Mouse (Mus musculus): ENCODE measurements at regions not wholly inside any gene's neighbourhood (a gene's known extent, or its start where the extent isn't known, plus 50 kb on each side); places are given as distances from the start of the nearest gene placed in this dataset.

DNA sequence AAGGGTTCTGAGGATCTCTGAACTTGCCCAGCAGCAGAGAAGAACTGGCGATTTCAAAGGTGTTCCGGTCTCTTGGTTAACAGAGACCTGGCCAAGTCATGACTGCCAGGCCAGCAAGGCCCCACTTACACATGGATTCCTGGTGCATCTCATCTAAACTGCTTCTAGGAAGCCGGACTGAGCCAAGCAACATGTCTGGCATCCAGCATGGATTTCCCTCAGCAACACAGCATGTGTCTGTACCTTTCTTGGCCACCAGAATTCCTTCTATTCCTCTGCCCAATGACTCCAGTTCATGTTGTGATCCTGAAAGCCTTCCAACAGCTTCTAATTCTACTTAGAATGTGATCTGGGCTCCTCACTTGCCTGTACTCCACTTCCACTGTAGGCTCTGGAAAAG lies 50.0 kb upstream of the Cdon start:
- Histone ChIP-seq H3K36me3 (replicated peaks; ENCODE audit: control insufficient read depth, insufficient read depth, low read depth) (no peaks in the 10 kb centered on the region), H3K4me3 (ENCODE audit: insufficient read depth in 1 of 2, low read depth in 2 of 2, low read length in 2 of 2) (no peak overlapping the region), H3K27me3 (ENCODE audit: control insufficient read depth, insufficient read depth, low read length) (no peaks in the 10 kb centered on the region), H3K4me1 (replicated peaks; ENCODE audit: control insufficient read depth in 2 of 2, insufficient read depth in 2 of 2, low read length in 1 of 2) (no peaks in the 10 kb centered on the region), H3K27ac (no peak overlapping the region), H3K9ac (replicated peaks) (no peak overlapping the region), H3K4me2 (ENCODE audit: low read depth) (no peak overlapping the region), H3K9me3 (ENCODE audit: control insufficient read depth, low read length) (no peaks in the 10 kb centered on the region)
- ATAC-seq (ENCODE audit: insufficient read depth) (no peak), DNase-seq (ENCODE audit: low read depth in 3 of 3, low spot score in 3 of 3) (no peak)
- no peak for TF ChIP-seq CTCF (IDR thresholded peaks at IDR 0.05; ENCODE audit: low read depth)
- no peak for TF ChIP-seq EP300 (IDR thresholded peaks at IDR 0.05; ENCODE audit: low read depth)
- 68% methylated on average over 3 of the region's 3 CpGs for WGBS (ENCODE audit: insufficient replicate concordance)

All from liver, embryonic 14.5 days (tissue).